Mouse (Mus musculus): ENCODE measurements around the gene Stab1. TPM values are rescaled to one million over a fixed set of nuclear protein-coding genes. Genes with fewer than 3 reads are reported as not detected.

Stab1 gene
- polyA plus RNA-seq, 1 experiment from 2014 or later, result 28.0 TPM

GRCm38 (mm10) chr14:31206472-31206981 is 38.1 kb upstream of the Stab1 start:
- WGBS (ENCODE audit: insufficient replicate concordance), result under 1% methylated on average over 45 of the region's 48 CpGs

DNA sequence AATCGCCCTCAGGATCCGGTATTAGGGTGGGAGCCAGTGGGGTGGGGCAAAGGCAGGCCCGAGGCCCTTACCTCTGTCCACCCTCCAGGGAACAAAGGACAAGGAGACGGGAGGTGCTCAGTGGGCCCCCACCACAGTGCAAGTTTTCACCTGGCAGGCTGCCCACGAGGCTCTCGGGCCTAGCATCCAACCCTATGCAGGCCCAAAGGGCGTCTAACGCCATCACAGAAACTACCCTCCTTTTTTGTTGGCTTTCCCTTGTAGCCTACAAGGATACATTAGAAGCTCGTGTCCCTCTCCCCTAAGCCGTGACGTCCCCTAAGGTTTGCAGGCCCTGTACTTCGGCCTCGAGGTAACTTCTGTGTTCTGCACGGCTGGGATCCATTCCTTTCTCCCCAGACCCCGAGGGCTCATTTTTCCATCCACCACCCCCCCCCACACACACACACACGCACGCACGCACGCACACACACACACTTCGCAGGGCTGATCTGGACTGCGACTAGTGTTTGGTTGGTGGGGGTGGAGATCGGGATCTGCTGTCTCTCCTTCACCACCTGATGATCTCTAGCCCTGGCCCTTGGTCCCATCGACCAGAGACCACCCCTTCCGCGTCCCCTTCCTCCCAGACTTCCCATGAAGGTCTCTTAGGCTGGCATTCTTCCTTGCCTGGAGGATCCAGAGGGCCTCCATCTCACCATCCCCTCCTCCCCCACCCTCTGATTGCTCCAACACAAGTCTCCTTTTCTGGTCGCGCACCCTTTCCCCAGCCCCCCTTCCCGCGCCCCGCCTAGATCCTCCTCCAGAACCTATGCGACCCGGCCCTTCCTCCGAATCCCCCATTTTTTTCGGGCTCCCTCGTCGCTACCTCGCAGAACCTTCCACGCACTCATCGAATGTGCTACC is 37.4 kb upstream of the Stab1 start:
- under 1% methylated on average over 39 of the region's 39 CpGs for WGBS (ENCODE audit: insufficient replicate concordance)

More at GRCm38 (mm10) chr14:31206472-31206981, 38.1 kb upstream of the Stab1 start:
- ATAC-seq, result peak; percentile 78
- H3K4me2 ChIP-seq, result peak overlapping the region; percentile 77
- peak overlapping the region; percentile 94 for H3K9ac ChIP-seq
- peak overlapping the region; percentile 87 for H3K27ac ChIP-seq
- H3K4me1 ChIP-seq, result peaks cover 55% of the 10 kb centered on the region
- H3K9me3 ChIP-seq (replicated peaks), result no peaks in the 10 kb centered on the region
- H3K27me3 ChIP-seq (replicated peaks), result peaks cover 7% of the 10 kb centered on the region; the same call in 1 of the 2 replicates
- peak overlapping the region; percentile 80 for H3K4me3 ChIP-seq
- peaks cover 34% of the 10 kb centered on the region for H3K36me3 ChIP-seq

DNA sequence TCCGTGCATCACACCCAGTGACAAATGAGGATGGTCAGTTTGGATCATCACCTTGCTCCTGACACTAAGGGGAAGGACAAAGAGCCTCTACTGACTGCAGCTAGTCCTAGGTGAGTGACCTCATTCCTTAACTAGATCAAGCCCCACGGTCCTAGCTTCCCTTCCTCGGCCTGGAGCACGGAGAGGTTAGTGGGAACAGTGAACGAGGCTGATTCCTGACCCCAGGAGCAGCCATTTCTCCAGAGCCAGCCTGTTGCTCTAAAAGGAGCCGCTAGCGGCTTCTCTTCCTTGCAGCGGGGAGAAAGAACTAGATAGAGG is 36.8 kb upstream of the Stab1 start:
- peak overlapping the region; percentile 94 for H3K9ac ChIP-seq
- peak overlapping the region; percentile 80 for H3K4me3 ChIP-seq
- WGBS (ENCODE audit: insufficient replicate concordance), result 21% methylated on average over 8 of the region's 8 CpGs
- H3K36me3 ChIP-seq, result peaks cover 47% of the 10 kb centered on the region
- H3K9me3 ChIP-seq (replicated peaks), result no peaks in the 10 kb centered on the region
- H3K27ac ChIP-seq, result peak overlapping the region; percentile 87
- peaks cover 57% of the 10 kb centered on the region for H3K4me1 ChIP-seq
- H3K27me3 ChIP-seq (replicated peaks), result 0 out of 2 replicates have a peak, but pooled peaks cover 4% of the 10 kb centered on the region
- no peak for ATAC-seq
- H3K4me2 ChIP-seq, result peak overlapping the region; percentile 77

More for the DNA sequence above, 37.4 kb upstream of the Stab1 start:
- 0 out of 2 replicates have a peak, but pooled peaks cover 4% of the 10 kb centered on the region for H3K27me3 ChIP-seq (replicated peaks)
- peaks cover 53% of the 10 kb centered on the region for H3K4me1 ChIP-seq
- peak overlapping the region; percentile 94 for H3K9ac ChIP-seq
- H3K4me3 ChIP-seq, result peak overlapping the region; percentile 80
- no peaks in the 10 kb centered on the region for H3K9me3 ChIP-seq (replicated peaks)
- ATAC-seq, result peak; percentile 25; the same call in 1 of the 2 replicates
- H3K36me3 ChIP-seq, result peaks cover 41% of the 10 kb centered on the region
- peak overlapping the region; percentile 77 for H3K4me2 ChIP-seq
- H3K27ac ChIP-seq, result peak overlapping the region; percentile 87

- no peak for ATAC-seq
- H3K27ac ChIP-seq, result peak overlapping the region; percentile 87
Measured at GRCm38 (mm10) chr14:31204844-31205243, 36.4 kb upstream of the Stab1 start.

DNA sequence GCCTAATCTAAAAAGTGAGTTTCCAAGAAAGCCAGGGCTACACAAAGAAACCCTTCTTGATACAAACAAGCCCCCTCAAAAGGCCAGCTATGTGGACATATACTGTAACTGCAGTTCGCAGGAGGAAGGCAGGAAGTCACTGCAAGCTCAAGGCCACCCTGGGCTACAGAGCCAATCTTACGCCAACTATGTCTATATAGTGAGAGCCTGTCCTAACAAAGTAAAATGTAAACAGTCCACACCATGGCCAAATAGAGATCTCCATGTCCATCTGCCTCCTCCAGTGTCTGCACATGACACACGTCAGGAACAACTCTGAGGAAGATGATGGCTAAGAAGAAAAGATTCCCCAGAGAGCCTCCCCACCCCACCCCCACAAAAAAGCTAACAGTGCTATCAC is 31.6 kb upstream of the Stab1 start:
- Histone ChIP-seq H3K9ac (no peak overlapping the region), H3K4me2 (no peak overlapping the region), H3K9me3 (replicated peaks) (no peaks in the 10 kb centered on the region), H3K4me3 (no peak overlapping the region), H3K36me3 (peaks cover 95% of the 10 kb centered on the region), H3K27ac (no peak overlapping the region), H3K4me1 (peaks cover 47% of the 10 kb centered on the region), H3K27me3 (replicated peaks) (no peaks in the 10 kb centered on the region)
- ATAC-seq, result no peak; the same call in 1 of the 2 replicates
- WGBS (ENCODE audit: insufficient replicate concordance), result 76% methylated on average over 3 of the region's 3 CpGs

More at GRCm38 (mm10) chr14:31204844-31205243, 36.4 kb upstream of the Stab1 start:
- Histone ChIP-seq H3K4me1 (peaks cover 58% of the 10 kb centered on the region), H3K9ac (peak overlapping the region; percentile 94; the same call in 1 of the 2 replicates), H3K9me3 (replicated peaks) (no peaks in the 10 kb centered on the region), H3K36me3 (peaks cover 51% of the 10 kb centered on the region), H3K4me3 (peak overlapping the region; percentile 80), H3K4me2 (peak overlapping the region; percentile 77), H3K27me3 (replicated peaks) (0 out of 2 replicates have a peak, but pooled peaks cover 4% of the 10 kb centered on the region)
- WGBS (ENCODE audit: insufficient replicate concordance), result 43% methylated on average over 4 of the region's 4 CpGs

DNA sequence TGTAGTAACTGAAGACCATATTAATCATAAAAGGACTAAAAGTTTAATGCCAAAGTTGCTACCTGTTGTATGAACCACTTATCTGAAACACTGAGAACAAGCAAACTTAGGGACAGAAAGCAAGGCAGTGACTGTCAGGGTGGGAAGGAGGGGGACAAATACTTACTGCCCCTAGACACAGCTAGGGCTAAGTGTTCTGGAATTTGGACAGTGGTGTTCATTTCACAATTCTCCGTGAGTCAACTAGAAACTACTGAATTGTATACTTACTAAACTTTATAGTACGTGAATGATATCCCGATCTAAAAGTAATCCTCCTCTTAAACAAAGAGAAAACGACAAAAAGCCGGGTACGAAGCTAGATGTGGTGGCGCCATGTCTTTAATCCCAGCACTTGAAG is 31.2 kb upstream of the Stab1 start:
- H3K9me3 ChIP-seq (replicated peaks), result no peaks in the 10 kb centered on the region
- H3K36me3 ChIP-seq, result peaks cover 95% of the 10 kb centered on the region
- H3K4me2 ChIP-seq, result no peak overlapping the region
- 89% methylated on average over 7 of the region's 7 CpGs for WGBS (ENCODE audit: insufficient replicate concordance)
- no peaks in the 10 kb centered on the region for H3K27me3 ChIP-seq (replicated peaks)
- H3K4me1 ChIP-seq, result peaks cover 46% of the 10 kb centered on the region
- ATAC-seq, result no peak
- no peak overlapping the region for H3K9ac ChIP-seq
- H3K4me3 ChIP-seq, result no peak overlapping the region
- H3K27ac ChIP-seq, result no peak overlapping the region

GRCm38 (mm10) chr14:31197547-31198516 is 29.4 kb upstream of the Stab1 start:
- 61% methylated on average over 16 of the region's 16 CpGs for WGBS (ENCODE audit: insufficient replicate concordance)

DNA sequence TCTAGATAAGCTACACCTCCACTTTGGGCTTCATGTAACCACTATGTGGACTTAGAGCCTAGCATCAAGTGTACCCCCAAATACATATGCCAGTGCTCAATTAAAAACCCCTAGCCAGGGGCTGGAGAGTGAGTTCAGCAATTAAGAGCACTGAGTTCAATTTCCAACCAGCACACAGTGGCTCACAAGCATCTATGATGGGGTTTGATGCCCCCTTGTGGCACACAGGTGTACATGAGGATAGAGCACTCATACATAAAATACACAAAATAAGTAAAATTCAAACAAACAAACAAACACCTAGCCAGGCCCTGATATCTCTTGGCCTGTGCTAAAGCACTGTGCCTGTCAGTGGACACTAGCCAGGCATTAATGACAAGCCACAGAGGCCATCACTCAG is 27.5 kb upstream of the Stab1 start:
- Histone ChIP-seq H3K27me3 (replicated peaks) (no peaks in the 10 kb centered on the region), H3K4me3 (no peak overlapping the region), H3K9me3 (replicated peaks) (no peaks in the 10 kb centered on the region), H3K4me1 (peaks cover 25% of the 10 kb centered on the region), H3K9ac (no peak overlapping the region), H3K36me3 (peaks cover 95% of the 10 kb centered on the region), H3K27ac (no peak overlapping the region), H3K4me2 (no peak overlapping the region)
- ATAC-seq, result no peak

More at GRCm38 (mm10) chr14:31197547-31198516, 29.4 kb upstream of the Stab1 start:
- Histone ChIP-seq H3K4me1 (peaks cover 38% of the 10 kb centered on the region), H3K27me3 (replicated peaks) (no peaks in the 10 kb centered on the region), H3K9me3 (replicated peaks) (no peaks in the 10 kb centered on the region), H3K4me3 (no peak overlapping the region), H3K27ac (peak overlapping the region; percentile 51), H3K36me3 (peaks cover 95% of the 10 kb centered on the region), H3K4me2 (peak overlapping the region; percentile 5; the same call in 1 of the 2 replicates), H3K9ac (0 out of 2 replicates have a peak overlapping the region, but pooled peaks have one; percentile 11)
- ATAC-seq, result no peak

GRCm38 (mm10) chr14:31195521-31195920 is 27.1 kb upstream of the Stab1 start:
- ATAC-seq, result no peak
- H3K27me3 ChIP-seq (replicated peaks), result no peaks in the 10 kb centered on the region
- no peak overlapping the region for H3K4me2 ChIP-seq
- H3K4me3 ChIP-seq, result no peak overlapping the region
- 82% methylated on average over 4 of the region's 4 CpGs for WGBS (ENCODE audit: insufficient replicate concordance)
- no peak overlapping the region for H3K9ac ChIP-seq
- peak overlapping the region; percentile 26; the same call in 1 of the 2 replicates for H3K27ac ChIP-seq
- H3K9me3 ChIP-seq (replicated peaks), result no peaks in the 10 kb centered on the region
- peaks cover 24% of the 10 kb centered on the region for H3K4me1 ChIP-seq
- H3K36me3 ChIP-seq, result peaks cover 95% of the 10 kb centered on the region

GRCm38 (mm10) chr14:31194891-31195513 is 26.6 kb upstream of the Stab1 start:
- no peak for ATAC-seq

DNA sequence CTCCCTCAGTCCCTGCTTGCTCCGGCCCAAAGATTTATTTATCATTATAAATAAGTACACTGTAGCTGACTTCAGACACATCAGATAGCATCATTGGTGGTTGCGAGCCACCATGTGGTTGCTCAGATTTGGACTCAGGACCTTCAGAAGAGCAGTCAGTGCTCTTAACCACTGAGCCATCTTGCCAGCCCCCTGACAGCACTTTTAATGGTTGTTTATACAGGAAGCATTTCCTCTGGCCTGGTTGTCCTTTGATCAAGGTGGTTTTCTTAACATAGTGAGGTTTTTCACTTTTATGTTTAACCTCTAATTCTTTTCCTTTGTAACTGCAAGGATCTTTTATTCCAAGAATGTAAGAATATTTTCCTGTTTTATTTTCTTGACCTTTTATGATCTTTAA is 26.0 kb upstream of the Stab1 start:
- WGBS (ENCODE audit: insufficient replicate concordance), result 65% methylated on average over 2 of the region's 2 CpGs
- Histone ChIP-seq H3K36me3 (peaks cover 95% of the 10 kb centered on the region), H3K27me3 (replicated peaks) (no peaks in the 10 kb centered on the region), H3K4me3 (no peak overlapping the region), H3K9me3 (replicated peaks) (no peaks in the 10 kb centered on the region), H3K4me1 (peaks cover 22% of the 10 kb centered on the region), H3K9ac (no peak overlapping the region), H3K27ac (no peak overlapping the region), H3K4me2 (no peak overlapping the region)
- no peak for ATAC-seq

More at GRCm38 (mm10) chr14:31194891-31195513, 26.6 kb upstream of the Stab1 start:
- no peak overlapping the region for H3K4me3 ChIP-seq
- 72% methylated on average over 14 of the region's 14 CpGs for WGBS (ENCODE audit: insufficient replicate concordance)
- peak overlapping the region; percentile 42; the same call in 1 of the 2 replicates for H3K27ac ChIP-seq
- H3K4me2 ChIP-seq, result no peak overlapping the region
- no peaks in the 10 kb centered on the region for H3K27me3 ChIP-seq (replicated peaks)
- H3K9me3 ChIP-seq (replicated peaks), result no peaks in the 10 kb centered on the region
- H3K9ac ChIP-seq, result no peak overlapping the region
- peaks cover 95% of the 10 kb centered on the region for H3K36me3 ChIP-seq
- H3K4me1 ChIP-seq, result peaks cover 22% of the 10 kb centered on the region

Data from liver, embryonic 12.5 days (tissue).